Mouse (Mus musculus): ENCODE measurements around the gene Wbp1. TPM values are rescaled to one million over a fixed set of nuclear protein-coding genes. Genes with fewer than 3 reads are reported as not detected.
A peak's percentile ranks its signal among the peaks of the same experiment; 100 is the strongest.
"Not testable (repeated sequence)": the region's sequence is repeated elsewhere in the genome, so short reads cannot be mapped to it uniquely, and the experiment has no call there.

Gene Wbp1
- total and polyA plus RNA-seq, 3 experiments, result 42.4 to 72.8 TPM; not detected in 1

GRCm38 (mm10) chr6:83159456-83159855 is 38.1 kb upstream of the Wbp1 start:
- H3K4me1 ChIP-seq (ENCODE audit: control insufficient read depth in 1 of 2, insufficient read depth in 2 of 2, low read length in 2 of 2); H3K9ac ChIP-seq (ENCODE audit: control insufficient read depth, low read depth, low read length, poor library complexity, severe bottlenecking); H3K79me2 ChIP-seq (ENCODE audit: control insufficient read depth, insufficient read depth, low read length, poor library complexity); H3K9me3 ChIP-seq (replicated peaks; ENCODE audit: insufficient read depth, low read length); H3K4me3 ChIP-seq (ENCODE audit: control insufficient read depth in 1 of 2, insufficient read depth in 1 of 2, low read depth in 2 of 2, low read length in 2 of 2); H3K36me3 ChIP-seq (ENCODE audit: control insufficient read depth in 1 of 2, insufficient read depth in 2 of 2, low read length in 2 of 2); H3K27ac ChIP-seq (ENCODE audit: control insufficient read depth, low read depth, low read length); H3K27me3 ChIP-seq (ENCODE audit: control insufficient read depth in 1 of 2, insufficient read depth in 2 of 2, low read length in 2 of 2): not testable (repeated sequence)
- DNase-seq (ENCODE audit: low read depth, low spot score), result peak; percentile 80
- peak; percentile 79 for TF ChIP-seq SMC3 (IDR thresholded peaks at IDR 0.05; ENCODE audit: low read depth, low read length)
- TF ChIP-seq SIN3A (IDR thresholded peaks at IDR 0.05; ENCODE audit: low read length), result peak; percentile 42; the same call in 1 of the 2 replicates
- TF ChIP-seq CTCF (IDR thresholded peaks at IDR 0.05 in 2 of 3, conservative IDR thresholded peaks at IDR 0.05 in 1 of 3; ENCODE audit: control insufficient read depth in 1 of 3, insufficient read depth in 1 of 3, low read depth in 2 of 3, low read length in 3 of 3, poor library complexity in 1 of 3, severe bottlenecking in 1 of 3), result peak; percentile 26 to 68 (median 31); a peak in 4 of 6 replicates
- peak; percentile 96 for TF ChIP-seq JUND (IDR thresholded peaks at IDR 0.05; ENCODE audit: low read depth, low read length)
- peak; percentile 67 for TF ChIP-seq ZC3H11A (IDR thresholded peaks at IDR 0.05; ENCODE audit: low read depth, low read length)
- peak; percentile 65 for TF ChIP-seq RAD21 (IDR thresholded peaks at IDR 0.05; ENCODE audit: low read depth, low read length)
- peak; percentile 12; the same call in 1 of the 2 replicates for TF ChIP-seq ZNF384 (IDR thresholded peaks at IDR 0.05; ENCODE audit: low read depth, low read length)

GRCm38 (mm10) chr6:83156259-83156684 is 34.9 kb upstream of the Wbp1 start, which contains the start of the genes Wdr54 and 1700003E16Rik:
TSS of gene Wdr54 (minus strand) at chr6:83156397.
TSS of gene 1700003E16Rik (plus strand) at chr6:83156404.
- Histone ChIP-seq H3K4me3 (ENCODE audit: control insufficient read depth in 1 of 2, insufficient read depth in 1 of 2, low read depth in 2 of 2, low read length in 2 of 2) (peak within 1 kb of the TSS; percentile 78 to 87), H3K36me3 (ENCODE audit: control insufficient read depth in 1 of 2, insufficient read depth in 2 of 2, low read length in 2 of 2) (peaks cover 0 to 2% of the 10 kb centered on the region in 2 experiments; a peak in 2 of 4 replicates), H3K27ac (ENCODE audit: control insufficient read depth, low read depth, low read length) (no peak within 1 kb of the TSS), H3K79me2 (ENCODE audit: control insufficient read depth, insufficient read depth, low read length, poor library complexity) (no peaks in the 10 kb centered on the region), H3K4me1 (ENCODE audit: control insufficient read depth in 1 of 2, insufficient read depth in 2 of 2, low read length in 2 of 2) (peaks cover 2 to 10% of the 10 kb centered on the region in 2 experiments; a peak in 3 of 4 replicates), H3K9me3 (replicated peaks; ENCODE audit: insufficient read depth, low read length) (no peaks in the 10 kb centered on the region), H3K27me3 (ENCODE audit: control insufficient read depth in 1 of 2, insufficient read depth in 2 of 2, low read length in 2 of 2) (no peaks in the 10 kb centered on the region), H3K9ac (ENCODE audit: control insufficient read depth, low read depth, low read length, poor library complexity, severe bottlenecking) (peak within 1 kb of the TSS; percentile 57)
- TF ChIP-seq NELFE (IDR thresholded peaks at IDR 0.05; ENCODE audit: low read depth, low read length), result peak; percentile 54
- no peak for TF ChIP-seq JUND (IDR thresholded peaks at IDR 0.05; ENCODE audit: low read depth, low read length)
- peak; percentile 60; the same call in 1 of the 2 replicates for TF ChIP-seq HCFC1 (IDR thresholded peaks at IDR 0.05; ENCODE audit: low read depth, low read length)
- TF ChIP-seq RCOR1 (IDR thresholded peaks at IDR 0.05; ENCODE audit: low read depth, low read length), result no peak
- no peak for TF ChIP-seq TBP (IDR thresholded peaks at IDR 0.05; ENCODE audit: low read depth, low read length)
- TF ChIP-seq ZMIZ1 (IDR thresholded peaks at IDR 0.05; ENCODE audit: low read depth, low read length), result no peak
- no peak for TF ChIP-seq RAD21 (IDR thresholded peaks at IDR 0.05; ENCODE audit: low read depth, low read length)
- no peak for TF ChIP-seq NRF1 (IDR thresholded peaks at IDR 0.05; ENCODE audit: insufficient read depth, low read depth, low read length, poor library complexity, severe bottlenecking)
- 0 out of 2 replicates have a peak, but pooled peaks have one; percentile 39 for TF ChIP-seq TCF12 (IDR thresholded peaks at IDR 0.05; ENCODE audit: low read depth, low read length)
- TF ChIP-seq MAX (IDR thresholded peaks at IDR 0.05; ENCODE audit: low read length), result peak; percentile 73
- TF ChIP-seq EP300 (IDR thresholded peaks at IDR 0.05; ENCODE audit: low read depth in 1 of 2, low read length in 2 of 2), result no peak
- TF ChIP-seq MYC (IDR thresholded peaks at IDR 0.05; ENCODE audit: low read depth, low read length), result no peak
- TF ChIP-seq MAFK (IDR thresholded peaks at IDR 0.05; ENCODE audit: borderline replicate concordance, low read depth, low read length), result no peak
- peak; percentile 28 to 50; a peak in 2 of 4 replicates for TF ChIP-seq POLR2A (IDR thresholded peaks at IDR 0.05; ENCODE audit: control insufficient read depth in 1 of 2, insufficient read depth in 1 of 2, low read depth in 1 of 2, low read length in 2 of 2, poor library complexity in 1 of 2)
- peak; percentile 89 for TF ChIP-seq SIN3A (IDR thresholded peaks at IDR 0.05; ENCODE audit: low read length)
- peak; percentile 86 for TF ChIP-seq MXI1 (IDR thresholded peaks at IDR 0.05; ENCODE audit: low read depth, low read length)
- TF ChIP-seq ELF1 (IDR thresholded peaks at IDR 0.05; ENCODE audit: low read depth, low read length), result 0 out of 2 replicates have a peak, but pooled peaks have one; percentile 8
- TF ChIP-seq CHD2 (IDR thresholded peaks at IDR 0.05; ENCODE audit: low read length), result no peak
- 0 out of 2 replicates have a peak, but pooled peaks have one; percentile 20 for TF ChIP-seq MAZ (IDR thresholded peaks at IDR 0.05; ENCODE audit: low read depth, low read length)
- DNase-seq (ENCODE audit: low read depth, low spot score), result peak; percentile 89

Data from MEL (cell line).